Mouse (Mus musculus): ENCODE results near the gene Gpc6.

The Gpc6 gene

DNA sequence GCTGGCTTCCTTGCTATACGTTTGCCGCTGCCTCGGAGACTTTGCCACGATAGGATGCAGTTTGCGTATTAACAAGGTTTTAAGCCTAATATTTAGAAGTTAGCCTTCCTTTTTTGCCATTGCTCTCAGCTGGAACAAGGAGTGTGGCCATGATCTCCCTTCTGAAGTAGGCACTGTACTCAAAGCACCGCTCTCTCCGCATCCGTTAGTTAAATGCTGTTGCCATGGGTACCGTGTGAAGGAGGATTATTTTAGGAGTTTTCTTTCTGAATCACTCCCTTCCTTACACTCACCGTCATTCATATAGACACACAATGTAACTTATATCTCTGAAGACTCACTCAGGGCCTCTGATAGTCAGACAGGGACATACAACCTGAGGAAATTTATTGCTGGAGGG is 993.6 kb downstream of the Gpc6 start:
- DNase-seq (ENCODE audit: extremely low read depth, low read depth): no peak

DNA sequence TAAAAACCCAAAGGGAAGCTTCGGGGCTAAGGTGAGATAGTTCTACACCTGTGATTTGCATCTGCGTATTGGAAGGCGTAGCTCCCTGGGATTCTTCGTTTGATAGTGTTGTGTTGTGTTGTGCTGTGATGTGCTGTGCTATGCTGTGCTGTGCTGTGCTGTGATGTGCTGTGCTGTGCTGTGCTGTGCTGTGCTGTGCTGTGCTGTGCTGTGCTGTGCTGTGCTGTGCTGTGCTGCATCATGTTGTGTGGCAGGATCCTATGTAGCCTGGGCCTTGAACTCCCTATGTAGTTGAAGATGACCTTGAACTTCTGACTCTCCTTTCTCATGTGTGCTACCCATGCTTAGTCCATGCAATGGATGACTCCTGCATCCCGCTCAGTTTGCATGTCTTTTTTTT is 994.5 kb downstream of the Gpc6 start:
- no peak for DNase-seq (ENCODE audit: extremely low read depth, low read depth)

DNA sequence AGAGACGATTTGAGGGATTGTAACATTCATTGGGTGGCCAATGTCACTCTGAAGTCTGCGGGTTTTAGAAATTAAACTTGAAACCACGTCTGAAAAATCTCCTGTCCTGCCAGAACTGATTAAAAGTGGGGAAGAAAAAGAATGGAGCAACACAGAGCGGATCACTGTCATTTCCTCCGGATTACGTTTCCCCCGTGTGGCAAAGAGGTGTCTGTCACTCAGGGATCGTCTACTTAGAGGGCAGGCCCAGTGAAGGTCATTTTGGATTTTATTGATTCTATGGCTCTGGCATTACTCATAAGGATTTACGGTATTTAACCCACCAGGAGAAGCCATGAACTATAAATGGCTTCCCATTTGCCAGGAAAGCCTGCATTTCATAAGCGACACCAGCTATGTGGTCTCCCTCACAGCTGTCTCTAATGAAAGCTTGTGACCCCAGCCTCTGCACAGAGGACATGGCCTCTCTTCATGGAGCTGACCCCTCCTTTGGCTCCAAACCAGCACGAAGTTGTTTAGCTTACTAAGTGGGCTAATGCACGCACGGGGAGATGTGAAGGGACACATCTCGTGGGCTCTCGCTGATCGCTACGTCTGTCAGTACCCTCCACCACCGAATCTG is 996.4 kb downstream of the Gpc6 start:
- DNase-seq (ENCODE audit: extremely low read depth, low read depth): no peak

DNA sequence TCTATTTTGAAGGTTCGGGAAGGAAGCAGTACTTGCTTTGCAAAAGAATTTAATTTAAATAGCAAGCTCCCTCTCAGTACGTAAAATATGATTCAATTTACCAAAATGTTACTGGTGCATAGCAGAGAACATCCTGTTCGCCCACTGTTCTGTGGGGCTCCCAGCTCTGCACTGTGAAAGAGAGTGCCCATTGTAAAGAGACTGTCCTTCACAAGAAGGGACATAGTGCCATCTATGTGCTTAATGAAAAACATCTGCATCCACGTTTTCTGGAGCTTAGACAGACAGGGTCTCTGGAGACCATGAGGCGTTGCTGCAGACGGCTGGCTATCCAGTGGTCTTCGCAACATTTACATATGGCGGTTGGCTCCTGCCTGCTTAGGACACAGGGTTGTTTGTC is 998.6 kb downstream of the Gpc6 start:
- DNase-seq (ENCODE audit: extremely low read depth, low read depth): no peak

DNA sequence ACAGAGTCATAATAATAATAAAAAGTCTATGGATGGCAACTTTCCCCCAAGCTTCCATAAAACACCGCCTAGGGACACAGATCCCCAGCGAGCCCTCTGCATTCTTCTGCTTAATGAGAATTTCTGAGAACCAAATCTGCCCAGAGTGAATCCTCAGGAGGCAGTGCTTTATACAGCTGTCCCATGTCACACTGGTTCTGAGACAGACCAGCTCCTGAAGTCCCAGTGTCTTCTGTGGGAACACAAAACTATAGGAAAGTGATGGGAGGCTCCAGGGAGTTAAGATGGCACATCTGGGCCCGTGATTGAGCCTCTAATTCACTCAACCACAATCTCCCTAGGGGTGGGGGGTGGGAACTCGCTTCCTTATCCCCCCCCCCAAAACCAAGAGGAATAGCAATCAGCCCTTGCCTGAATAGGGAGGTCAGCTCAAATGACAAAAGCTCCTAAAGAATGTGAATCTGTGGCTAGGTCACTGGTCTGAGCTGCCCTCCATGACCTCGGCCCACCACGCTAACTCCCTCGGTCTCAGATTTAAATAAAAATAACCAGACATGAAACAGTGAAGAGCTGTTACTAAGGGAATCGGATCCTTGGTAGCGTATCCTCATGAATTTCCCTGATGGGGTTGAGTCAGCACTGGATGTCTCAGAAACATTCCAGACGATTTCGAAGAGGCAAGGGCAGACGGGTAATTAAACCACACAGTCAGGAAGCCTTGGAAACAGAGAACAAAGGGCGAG is 1005.2 kb downstream of the Gpc6 start:
- DNase-seq (ENCODE audit: extremely low read depth, low read depth): no peak

DNA sequence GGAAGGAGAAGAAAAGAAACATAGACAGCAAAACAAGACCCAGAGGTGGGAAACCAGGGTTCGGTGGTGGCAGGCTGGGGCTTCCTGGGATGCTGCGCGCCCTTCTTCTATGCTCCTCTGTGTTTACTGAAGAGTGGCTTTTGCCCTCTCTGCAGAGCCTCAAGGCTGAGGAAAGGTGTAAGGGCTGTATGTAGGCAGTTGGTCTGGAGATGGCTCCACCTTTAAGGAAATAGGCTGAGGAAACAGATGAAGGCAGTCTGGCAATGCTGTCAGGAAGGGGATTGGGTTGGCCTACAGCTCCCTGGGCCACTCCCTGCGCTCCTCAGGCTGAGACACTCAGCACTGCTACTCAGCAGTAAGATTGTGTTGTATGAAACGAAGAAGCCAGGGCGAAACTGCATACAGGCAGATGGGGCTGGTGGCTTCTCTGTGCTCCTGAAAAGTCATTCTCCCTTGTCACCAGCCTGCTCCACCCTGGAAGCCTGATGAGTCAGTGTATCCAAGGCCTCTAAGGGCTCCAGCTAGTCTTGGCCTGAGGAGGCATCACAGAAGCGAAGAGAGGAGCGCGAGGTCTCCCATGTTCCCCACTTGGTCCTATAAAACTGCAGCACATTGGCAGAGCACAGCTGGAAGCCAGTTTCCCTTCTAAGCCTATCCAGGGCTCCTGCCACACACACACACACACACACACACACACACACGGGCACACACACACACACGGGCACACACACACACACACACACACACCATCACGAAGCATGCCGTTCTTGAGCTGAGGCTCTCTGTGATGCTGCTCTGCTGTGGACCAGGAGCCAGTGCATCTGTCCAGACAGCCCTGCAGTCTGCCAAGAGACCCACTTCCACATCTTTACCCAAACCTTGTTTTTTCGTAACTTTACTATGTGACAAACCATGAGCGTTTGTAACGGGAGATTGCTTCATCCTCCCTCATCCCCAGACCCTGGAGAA is 1006.0 kb downstream of the Gpc6 start:
- no peak for DNase-seq (ENCODE audit: extremely low read depth, low read depth)

DNA sequence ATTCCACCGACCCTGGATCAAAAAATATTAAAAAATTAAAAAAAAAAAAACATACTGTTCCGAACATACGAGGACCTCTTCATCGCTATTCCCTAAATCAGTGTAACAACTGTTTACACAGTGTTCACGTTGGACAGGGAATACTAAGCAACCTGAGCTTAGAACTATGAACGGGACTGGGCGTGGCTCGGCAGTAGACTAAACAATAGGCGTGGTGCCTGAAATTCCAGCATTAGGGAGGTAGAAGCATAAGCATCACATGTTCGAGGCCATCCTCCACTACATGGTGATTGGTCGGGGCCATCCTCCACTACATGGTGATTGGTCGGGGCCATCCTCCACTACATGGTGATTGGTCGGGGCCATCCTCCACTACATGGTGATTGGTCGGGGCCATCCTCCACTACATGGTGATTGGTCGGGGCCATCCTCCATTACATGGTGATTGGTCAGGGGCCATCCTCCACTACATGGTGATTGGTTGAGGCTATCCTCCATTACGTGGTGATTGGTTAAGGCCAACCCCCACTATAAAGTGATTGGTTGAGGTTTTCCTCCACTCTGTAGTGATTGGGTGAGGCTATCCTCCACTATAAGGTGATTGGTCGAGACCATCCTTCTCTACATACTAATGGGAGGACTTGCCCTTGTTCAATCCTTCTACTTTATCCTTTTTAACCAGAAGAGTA is 1007.2 kb downstream of the Gpc6 start:
- no peak for DNase-seq (ENCODE audit: extremely low read depth, low read depth)

DNA sequence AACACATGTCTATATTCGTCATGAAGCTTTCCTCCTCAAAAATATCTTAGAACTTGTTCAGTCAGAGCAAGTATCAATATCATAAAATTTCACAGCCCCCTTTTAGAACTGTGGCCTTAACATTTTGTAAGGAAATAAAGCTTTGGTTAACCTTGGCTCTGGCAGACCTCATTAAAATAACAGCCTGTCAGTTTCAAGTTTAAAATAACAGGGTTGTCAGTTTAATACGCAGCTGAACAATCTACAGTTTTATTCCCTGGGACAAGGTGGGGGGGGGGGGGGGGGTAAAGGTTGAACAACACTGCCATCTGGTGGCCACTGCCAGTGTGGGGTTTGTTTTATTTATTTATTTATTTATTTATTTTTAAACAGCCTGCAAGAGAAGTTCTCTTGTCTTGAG is 1013.4 kb downstream of the Gpc6 start:
- DNase-seq (ENCODE audit: extremely low read depth, low read depth): no peak

DNA sequence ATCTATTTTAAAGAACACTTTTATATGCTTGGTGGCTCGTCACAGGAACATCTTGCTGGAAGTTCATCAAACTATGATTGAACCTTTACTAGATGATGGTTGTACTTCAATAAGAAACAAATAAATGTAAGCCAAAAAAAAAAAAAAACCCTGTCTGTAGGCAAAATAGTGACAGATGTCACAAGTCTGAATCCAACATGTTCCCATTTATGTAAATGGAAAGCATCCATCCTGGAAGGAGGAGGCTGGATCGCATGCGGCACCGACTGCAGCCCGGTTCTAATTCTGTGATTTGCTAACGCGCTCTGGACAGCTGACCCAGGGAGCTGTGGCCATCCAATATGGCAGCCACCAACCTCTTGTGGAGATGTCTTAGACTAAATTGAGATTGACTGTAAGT is 1014.4 kb downstream of the Gpc6 start:
- no peak for DNase-seq (ENCODE audit: extremely low read depth, low read depth)

DNA sequence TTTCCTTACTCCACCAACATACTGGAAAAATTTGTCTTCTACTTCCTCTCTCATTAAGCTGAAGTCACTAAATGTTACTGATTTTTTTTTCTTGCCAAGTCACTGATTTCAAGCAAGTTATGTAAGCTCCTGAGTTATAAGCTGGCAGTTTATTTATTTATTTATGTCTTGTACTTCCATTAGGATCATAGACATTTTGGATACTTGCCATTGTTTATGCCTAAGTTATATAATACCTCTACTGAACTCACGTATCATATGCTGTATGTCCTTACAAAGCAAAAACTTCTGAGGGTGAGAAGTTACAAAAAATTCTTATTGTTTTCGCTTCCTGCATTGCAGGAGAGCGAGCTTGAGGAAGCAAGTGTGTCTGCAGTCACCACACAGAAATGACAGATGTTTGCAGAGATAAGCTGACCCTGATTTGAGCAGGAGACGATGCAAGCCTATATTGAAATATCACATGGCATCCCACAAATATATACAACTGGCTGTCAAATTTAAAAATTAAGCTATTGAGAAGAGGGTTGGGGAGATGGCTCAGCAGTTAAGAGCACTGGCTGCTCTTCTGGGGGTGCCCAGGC is 1020.9 kb downstream of the Gpc6 start:
- DNase-seq (ENCODE audit: extremely low read depth, low read depth): no peak

DNA sequence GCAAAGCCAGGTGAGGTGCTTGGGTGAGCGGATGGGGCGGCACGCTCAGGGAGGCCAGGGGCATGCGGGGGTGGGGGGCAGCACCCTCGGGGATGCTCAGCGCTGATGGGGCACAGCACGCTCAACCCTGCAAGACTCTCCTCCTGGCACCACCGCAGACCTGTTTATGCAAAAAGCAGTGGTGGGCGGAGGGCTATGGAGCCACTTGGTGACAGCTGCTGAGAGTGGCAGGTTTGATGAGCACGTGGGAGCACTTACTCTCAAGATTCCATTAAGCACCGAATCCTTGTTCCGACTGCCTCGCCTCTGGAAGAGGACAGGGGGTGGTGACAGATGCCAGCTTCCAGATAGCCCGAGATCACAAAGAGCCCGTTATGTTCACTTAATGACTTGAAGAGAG is 1026.2 kb downstream of the Gpc6 start:
- DNase-seq (ENCODE audit: extremely low read depth, low read depth): no peak

DNA sequence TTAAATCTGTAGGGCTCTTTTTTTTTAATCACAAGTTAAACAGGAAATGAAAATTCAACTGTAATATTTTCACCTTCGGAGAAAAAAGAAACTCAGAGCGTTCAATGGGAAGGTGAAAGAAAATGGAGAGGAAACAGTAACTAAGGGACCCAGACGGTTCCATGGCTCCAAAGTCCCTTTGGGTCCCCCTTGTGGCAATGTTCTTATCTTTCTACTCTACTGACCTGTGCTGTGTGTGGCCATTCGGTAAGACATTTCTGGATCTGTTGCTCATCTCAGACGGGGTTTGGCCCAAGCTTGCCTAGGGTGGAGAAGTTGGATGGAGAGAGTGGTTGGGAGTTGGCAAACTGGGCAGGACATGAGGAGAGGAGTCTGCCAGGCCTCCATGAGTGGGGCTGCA is 1026.6 kb downstream of the Gpc6 start:
- DNase-seq (ENCODE audit: extremely low read depth, low read depth): no peak

DNA sequence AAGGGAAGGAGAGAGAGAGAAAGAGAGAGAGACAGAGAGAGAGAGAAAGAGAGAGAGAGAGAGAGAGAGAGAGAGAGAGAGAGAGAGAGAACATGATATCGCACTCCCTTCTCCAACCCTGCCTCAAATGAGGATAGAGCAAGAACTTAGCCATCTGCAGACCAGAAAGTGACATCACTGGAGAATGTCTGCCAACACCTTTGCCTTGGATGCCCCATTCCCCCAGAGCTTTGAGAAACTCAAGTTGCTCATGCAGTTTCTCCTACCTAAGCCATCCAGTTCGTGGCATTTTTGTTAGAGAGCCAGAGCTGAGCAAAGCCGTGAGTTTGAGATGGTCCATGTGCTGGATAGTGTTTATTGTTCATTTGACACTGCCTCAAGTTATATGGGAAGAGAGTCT is 1030.9 kb downstream of the Gpc6 start:
- no peak for DNase-seq (ENCODE audit: extremely low read depth, low read depth)

DNA sequence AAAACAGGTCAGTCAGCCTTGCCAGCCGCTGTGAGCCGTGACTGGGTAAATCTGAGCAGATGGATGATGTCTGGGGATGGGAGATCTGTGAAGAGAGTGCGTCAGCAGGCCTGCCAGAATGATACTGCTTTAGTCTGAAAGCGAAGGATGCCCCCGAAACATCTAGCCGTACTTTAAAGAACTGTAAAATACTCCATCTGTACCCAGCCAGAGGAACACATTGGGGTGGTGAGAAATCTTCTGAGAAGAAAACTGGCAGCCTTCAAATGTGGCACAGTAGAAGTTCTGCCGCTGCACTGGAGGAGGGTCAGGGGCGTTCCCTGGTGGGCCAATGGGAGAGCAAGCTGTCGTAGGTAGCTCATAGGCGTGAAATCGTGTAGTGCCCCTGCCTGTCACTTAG is 1033.3 kb downstream of the Gpc6 start:
- no peak for DNase-seq (ENCODE audit: extremely low read depth, low read depth)

DNA sequence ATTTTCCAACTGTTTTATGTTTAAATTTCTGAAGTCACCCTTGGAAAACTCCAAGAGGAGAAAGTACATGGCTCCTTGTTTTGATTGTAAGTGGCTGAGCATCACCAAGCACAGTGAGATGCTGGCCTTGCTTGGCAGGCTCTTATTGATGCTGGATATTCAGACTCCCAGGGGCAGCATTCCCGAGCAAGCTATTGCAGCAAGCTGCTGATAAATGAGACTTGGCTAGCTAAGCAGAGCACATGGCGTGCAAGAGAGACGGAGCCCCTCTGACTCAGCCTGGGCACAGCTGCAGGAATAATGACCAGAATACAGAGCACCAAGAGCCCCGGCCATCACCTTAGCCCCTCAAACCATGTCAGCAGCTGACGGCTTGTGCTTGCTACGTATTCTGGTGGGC is 1036.2 kb downstream of the Gpc6 start:
- no peak for DNase-seq (ENCODE audit: extremely low read depth, low read depth)

DNA sequence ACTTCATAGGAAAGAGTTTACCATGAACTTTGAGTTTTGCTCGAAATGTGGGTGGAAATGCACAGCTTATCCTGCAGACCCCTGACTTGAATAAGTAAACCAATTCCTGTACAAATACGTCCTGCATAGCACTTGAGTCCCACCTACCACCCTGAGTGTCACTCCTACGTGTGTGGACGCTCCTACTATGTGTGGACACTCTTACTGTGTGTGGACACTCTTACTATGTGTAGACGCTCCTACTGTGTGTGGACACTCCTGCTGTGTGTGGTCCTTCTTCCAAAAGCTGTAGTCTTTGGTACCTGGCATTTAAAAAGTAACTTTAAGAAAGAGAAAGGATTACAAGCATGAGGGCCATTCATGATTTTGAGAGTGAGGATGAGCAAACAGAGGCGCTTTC is 1036.7 kb downstream of the Gpc6 start:
- no peak for DNase-seq (ENCODE audit: extremely low read depth, low read depth)

DNA sequence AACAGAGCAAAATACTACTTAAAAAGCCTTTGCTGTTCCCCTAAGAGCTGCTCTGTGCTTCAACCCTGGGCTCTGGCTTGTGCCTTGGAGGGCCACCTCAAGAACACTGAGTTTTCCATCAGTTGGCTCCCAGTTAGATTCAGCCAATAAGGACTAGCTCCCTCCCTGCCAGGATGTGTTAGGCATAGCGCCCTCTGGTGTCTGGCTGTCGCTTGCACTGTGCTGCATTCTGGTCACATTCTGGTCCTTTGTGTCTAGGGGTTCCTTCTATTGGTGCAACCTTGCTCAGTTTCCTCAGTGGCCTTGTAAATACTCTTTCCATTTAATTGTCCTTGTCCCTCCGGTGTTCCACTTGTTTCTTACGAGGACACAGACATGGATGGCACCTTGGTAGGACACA is 1037.3 kb downstream of the Gpc6 start:
- DNase-seq (ENCODE audit: extremely low read depth, low read depth): no peak

DNA sequence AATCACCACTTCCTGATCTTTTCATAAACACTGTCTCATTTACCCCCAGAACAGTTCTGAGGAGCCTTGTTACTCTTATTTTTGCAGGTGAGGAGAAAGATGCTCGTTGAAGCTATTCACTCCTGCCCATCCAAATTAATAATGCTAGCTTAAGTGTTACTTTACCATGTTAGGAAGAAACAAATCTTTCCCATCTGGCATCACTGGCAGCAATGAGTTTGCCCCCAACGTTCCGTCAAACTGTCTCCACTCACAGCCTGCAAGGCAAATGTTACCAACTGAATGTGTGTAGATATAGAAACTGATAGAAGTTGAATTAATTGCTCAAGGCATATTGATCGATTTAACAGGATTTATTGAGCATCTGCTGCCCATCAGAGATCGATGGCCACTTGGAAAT is 1047.5 kb downstream of the Gpc6 start:
- DNase-seq (ENCODE audit: extremely low read depth, low read depth): no peak

DNA sequence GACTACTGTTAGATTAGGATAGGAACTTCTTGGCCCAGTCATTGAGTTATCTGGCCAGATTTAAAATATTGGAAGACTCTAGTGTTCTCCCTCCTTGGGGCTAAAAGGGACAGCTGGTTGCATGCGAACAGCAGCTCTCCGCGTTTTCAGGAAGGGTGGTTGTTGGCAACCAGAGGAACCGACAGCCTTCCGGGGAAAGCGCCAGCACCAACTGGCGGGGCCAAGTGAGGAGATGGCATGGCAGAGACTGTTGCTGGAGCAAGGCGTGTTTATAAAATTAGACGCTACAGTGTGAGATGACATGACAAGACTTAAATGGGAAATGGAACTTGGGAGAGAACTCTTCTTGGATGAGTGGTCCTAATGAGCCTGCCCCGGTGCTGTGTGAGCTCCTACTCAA is 1056.4 kb downstream of the Gpc6 start:
- DNase-seq (ENCODE audit: extremely low read depth, low read depth): no peak

DNA sequence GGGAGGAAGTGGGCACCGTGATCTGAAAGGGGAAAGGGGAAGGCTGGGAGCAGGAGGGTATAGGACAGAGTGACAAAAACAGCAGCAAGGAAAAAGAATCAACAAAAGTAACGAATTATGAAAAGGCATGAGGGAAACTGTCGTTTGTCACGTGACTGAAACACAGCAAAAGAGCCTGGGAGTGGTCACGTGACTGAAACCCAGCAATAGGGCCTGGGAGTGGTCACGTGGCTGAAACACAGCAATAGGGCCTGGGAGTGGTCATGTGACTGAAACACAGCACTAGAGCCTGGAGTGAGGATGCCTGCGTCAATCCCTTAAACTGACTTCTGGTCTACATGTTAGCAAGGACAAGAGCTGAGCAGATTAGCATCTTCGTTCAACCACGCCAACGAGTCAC is 1063.3 kb downstream of the Gpc6 start:
- DNase-seq (ENCODE audit: extremely low read depth, low read depth): no peak

DNA sequence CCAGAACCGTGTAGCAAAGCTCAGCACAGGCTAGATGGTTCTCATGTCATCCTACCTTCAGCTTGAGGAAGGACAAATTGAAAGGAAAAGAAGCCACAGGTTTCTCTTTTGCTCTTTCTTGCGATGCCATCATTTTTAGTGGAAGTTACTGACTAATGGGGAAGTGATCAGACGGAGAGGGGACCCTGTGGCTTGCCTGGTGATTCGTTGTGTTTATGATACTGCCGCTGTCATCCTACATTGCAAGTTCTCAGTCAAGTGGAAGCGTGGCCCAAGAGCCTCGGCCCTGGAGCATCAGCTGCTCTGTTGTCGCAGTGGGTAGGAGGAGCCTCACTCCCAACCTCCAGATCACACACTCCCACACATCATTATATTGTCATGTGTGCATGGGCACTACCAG is 1065.1 kb downstream of the Gpc6 start:
- DNase-seq (ENCODE audit: extremely low read depth, low read depth): no peak

Measured in MEL-GATA-1-ER (cell line).